Mouse (Mus musculus): Measurements from ENCODE around the gene Rc3h2.

Rc3h2 gene

GRCm38 (mm10) chr2:37338497-37339187, 84.1 kb downstream of the Rc3h2 start:
- DNase-seq (ENCODE audit: low spot score in 2 of 2) = peak in 1 of 2 experiments; percentile 37

GRCm38 (mm10) chr2:37333321-37333720, 89.4 kb downstream of the Rc3h2 start:
- no peak for DNase-seq (ENCODE audit: low spot score in 2 of 2)

GRCm38 (mm10) chr2:37326215-37326614, 96.5 kb downstream of the Rc3h2 start, which contains the start of gene Olfr368:
TSS of gene Olfr368 (plus strand) at chr2:37326515.
- no peak for DNase-seq (ENCODE audit: low spot score in 2 of 2)

Data from frontal cortex, postnatal 25 days (tissue).